Mouse (Mus musculus) common myeloid progenitor, adult 5-6 weeks (primary cell): ENCODE data around the gene Stat3. TPM values are rescaled to one million over a fixed set of nuclear protein-coding genes. Genes with fewer than 3 reads are reported as not detected.

Experiments
- ATAC-seq: replicated peaks from 2 replicates; pipeline ENCODE4 v1.8.0; 2016; ENCODE audit warnings: low read depth, mild to moderate bottlenecking, moderate TSS enrichment, inconsistent platforms; ENCODE audit not compliant: poor library complexity, severe bottlenecking
- total RNA-seq: library from RNA; stranded (forward); fragments of 200-1000, 187-1606 nt; gene quantifications from 2 replicates; pipeline ENCODE4 v1.2.3, GENCODE M21; 2017

Stat3 gene
- total RNA-seq, 1 experiment from 2014 or later, result 74.9 TPM

- ATAC-seq, result peak; percentile 72
Observed at GRCm38 (mm10) chr11:100931254-100931921, 8.0 kb downstream of the Stat3 start.

GRCm38 (mm10) chr11:100930611-100931010 is 8.7 kb downstream of the Stat3 start:
- ATAC-seq, result no peak

DNA sequence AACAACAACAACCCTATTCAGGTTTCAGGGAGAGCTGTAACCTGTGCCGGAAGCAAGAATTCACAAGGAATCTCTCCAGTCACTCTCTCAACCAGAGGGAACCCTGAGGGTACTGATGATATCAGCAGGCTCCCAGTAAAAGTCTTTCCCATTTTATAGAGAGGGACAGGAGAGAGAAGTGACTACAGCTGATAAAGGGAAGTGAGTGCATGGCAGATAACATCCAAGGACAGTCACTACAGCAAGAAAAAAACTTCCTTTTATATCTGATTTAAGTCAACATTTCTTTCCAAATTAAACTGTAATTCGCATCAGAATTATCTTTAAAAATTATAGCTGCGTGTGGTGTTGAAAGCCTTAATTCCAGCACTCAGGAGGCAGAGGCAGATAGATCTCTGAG is 12.0 kb downstream of the Stat3 start:
- ATAC-seq, result no peak

GRCm38 (mm10) chr11:100924386-100924919 is 14.9 kb downstream of the Stat3 start:
- ATAC-seq, result no peak

GRCm38 (mm10) chr11:100920887-100921624 is 18.3 kb downstream of the Stat3 start:
- ATAC-seq, result no peak

- no peak for ATAC-seq
Observed at GRCm38 (mm10) chr11:100918007-100918406, 21.3 kb downstream of the Stat3 start.

- ATAC-seq, result no peak
Observed at GRCm38 (mm10) chr11:100916432-100916971, 22.8 kb downstream of the Stat3 start.

DNA sequence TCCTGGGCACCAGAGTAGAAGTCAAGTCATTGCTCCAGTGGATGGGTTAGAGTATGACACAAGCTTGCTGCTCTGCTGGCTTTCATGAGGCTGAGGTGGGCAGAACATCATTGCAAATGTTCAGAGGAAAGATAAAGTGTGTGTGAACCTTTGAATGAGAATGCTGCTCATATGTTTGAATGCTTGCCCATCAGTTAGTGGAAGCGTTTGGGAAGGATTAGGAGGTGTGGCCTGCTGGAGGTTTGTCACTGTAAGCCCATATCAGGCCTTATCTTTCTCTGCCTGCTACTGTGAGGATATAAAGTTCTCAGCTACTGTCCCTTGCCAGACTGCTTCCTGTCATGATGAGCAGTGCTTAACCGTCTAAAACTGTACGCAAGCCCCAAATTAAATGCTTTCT is 24.3 kb downstream of the Stat3 start:
- ATAC-seq, result no peak

- no peak for ATAC-seq
Observed at GRCm38 (mm10) chr11:100914415-100914814, 24.9 kb downstream of the Stat3 start.

- no peak for ATAC-seq
Observed at GRCm38 (mm10) chr11:100912401-100913155, 26.8 kb downstream of the Stat3 start.

- no peak for ATAC-seq
Observed at GRCm38 (mm10) chr11:100908567-100908966, 30.8 kb downstream of the Stat3 start.

DNA sequence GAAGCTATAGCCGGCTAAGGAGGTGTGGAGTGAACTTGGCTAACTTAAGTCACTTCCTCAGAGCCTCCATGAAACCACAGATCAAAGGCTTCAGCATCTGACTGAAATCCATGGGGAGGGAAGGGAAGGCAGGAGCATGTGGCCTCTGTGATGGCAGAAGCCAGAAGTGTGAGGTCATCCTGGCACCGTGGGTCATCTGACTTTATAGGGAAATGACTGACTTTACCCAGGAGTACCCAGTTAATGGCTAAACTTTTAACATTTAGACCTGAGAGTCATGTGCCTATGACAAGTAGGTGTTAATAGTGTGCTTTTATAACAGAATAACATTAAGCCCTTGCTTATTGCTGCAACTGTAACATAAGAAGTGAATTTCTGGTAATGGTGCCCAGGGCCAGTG is 31.2 kb downstream of the Stat3 start:
- ATAC-seq, result no peak

DNA sequence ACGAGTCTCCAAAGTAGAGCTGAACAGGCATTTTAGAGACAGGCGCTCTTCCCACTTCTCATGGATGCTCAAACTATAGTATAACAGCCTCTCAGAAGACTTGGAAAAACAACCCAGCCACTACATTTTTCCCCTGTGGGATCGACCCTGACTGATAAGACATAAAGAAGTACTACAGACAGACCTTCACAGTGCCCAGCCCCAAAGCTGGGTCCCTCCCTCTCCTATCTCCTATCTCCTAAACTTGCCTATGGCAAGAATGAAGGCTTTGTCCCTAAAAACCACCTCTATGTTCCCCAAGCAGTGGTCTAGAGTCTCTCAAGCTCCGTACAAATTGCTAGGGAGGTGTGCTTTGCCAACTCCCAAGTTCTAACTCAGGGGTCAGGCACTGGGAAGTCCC is 32.5 kb downstream of the Stat3 start:
- no peak for ATAC-seq

GRCm38 (mm10) chr11:100905929-100906328 is 33.4 kb downstream of the Stat3 start:
- peak; percentile 66; the same call in 1 of the 2 replicates for ATAC-seq

- no peak; the same call in 1 of the 2 replicates for ATAC-seq
Observed at GRCm38 (mm10) chr11:100904580-100905351, 34.6 kb downstream of the Stat3 start.

GRCm38 (mm10) chr11:100898441-100899199 is 40.7 kb downstream of the Stat3 start:
- no peak for ATAC-seq

DNA sequence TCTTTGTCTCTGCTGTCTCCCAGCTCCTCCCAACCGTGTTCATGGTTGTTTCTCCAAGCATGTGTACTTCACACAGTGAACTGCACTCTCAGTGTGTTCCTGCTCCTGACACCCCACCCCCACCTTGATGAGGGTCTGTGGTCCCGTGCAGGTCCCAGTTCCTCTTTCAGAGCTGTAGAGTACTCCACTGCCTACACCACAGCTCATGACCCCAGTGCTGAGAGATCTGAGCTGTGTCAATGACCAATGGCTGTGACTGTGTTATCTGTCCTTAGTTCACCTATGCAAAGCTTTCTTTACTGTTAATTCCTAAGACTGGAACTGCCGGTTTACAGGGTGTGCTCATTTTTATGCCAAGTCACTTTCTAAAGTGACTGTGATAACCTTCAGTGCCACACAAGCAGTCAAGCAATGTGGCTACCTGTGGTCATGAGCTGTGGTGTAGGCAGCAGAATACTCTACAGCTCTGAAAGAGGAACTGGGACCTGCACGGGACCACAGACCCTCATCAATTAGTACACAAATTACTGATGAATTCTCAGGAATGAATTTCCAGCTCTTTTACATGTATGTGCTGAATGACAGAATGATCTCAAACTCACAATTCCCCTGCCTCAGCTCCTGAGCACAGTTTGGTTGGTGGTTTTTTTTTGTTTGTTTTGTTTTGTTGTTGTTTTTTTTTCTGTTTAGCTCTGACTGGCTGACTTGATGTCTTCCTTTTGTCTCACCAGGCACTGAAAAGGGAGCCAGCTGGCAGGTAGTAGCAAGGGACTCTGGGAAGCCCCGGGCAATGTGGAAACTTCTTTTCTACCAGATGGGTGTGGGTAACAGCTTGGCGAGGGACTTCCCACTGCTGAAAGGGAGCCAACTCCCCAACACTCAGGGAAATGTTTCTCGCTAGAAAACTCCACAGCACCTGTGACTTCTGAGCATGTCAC is 41.8 kb downstream of the Stat3 start:
- no peak for ATAC-seq

- ATAC-seq, result no peak
Observed at GRCm38 (mm10) chr11:100896078-100896477, 43.3 kb downstream of the Stat3 start.
